Mouse (Mus musculus) midbrain, postnatal 0 days (tissue): Measurements from ENCODE around the gene Usp39. TPM values are rescaled to one million over a fixed set of nuclear protein-coding genes. Genes with fewer than 3 reads are reported as not detected.

Experiments used
- ATAC-seq: fragments of 200-750 bp; cut with Nextera tagmentation; 2 replicates; pipeline ENCODE4 v1.8.0; 2017; ENCODE audit warnings: moderate number of reproducible peaks, mild to moderate bottlenecking, moderate TSS enrichment, moderate library complexity; ENCODE audit not compliant: low FRiP score
- DNase-seq: peaks from one replicate; pipeline ENCODE4 v3.0.0-alpha.2; 2015; ENCODE audit warnings: low spot score
- H3K27ac ChIP-seq: fragments of 300-500 bp; sonication (generic); 2 replicates; pipeline ENCODE4 v1.5.1; 2014; ENCODE audit warnings: low read depth, mild to moderate bottlenecking, low read length, mixed read lengths
- H3K27me3 ChIP-seq: fragments of 300-500 bp; sonication (generic); 2 replicates; pipeline ENCODE4 v1.6.1; 2014; ENCODE audit warnings: low read length, control low read depth, mixed read lengths; ENCODE audit not compliant: insufficient read depth
- H3K36me3 ChIP-seq: fragments of 300-500 bp; sonication (generic); 2 replicates; pipeline ENCODE4 v1.6.1; 2014; ENCODE audit warnings: low read length, control low read depth, mixed read lengths; ENCODE audit not compliant: insufficient read depth
- H3K4me1 ChIP-seq: fragments of 300-500 bp; sonication (generic); 2 replicates; pipeline ENCODE4 v1.6.1; 2014; ENCODE audit warnings: mild to moderate bottlenecking, control low read depth, antibody characterized with exemption, low read length, mixed read lengths; ENCODE audit not compliant: insufficient read depth
- H3K4me2 ChIP-seq: fragments of 300-500 bp; sonication (generic); 2 replicates; pipeline ENCODE4 v1.6.1; 2014; ENCODE audit warnings: low read depth, mild to moderate bottlenecking, low read length, mixed read lengths; ENCODE audit not compliant: poor library complexity, severe bottlenecking
- H3K4me3 ChIP-seq: fragments of 300-500 bp; sonication (generic); 2 replicates; pipeline ENCODE4 v1.5.1; 2014; ENCODE audit warnings: low read depth, mild to moderate bottlenecking, low read length, moderate library complexity
- H3K9ac ChIP-seq: fragments of 300-500 bp; sonication (generic); replicated peaks from 2 replicates; pipeline ENCODE4 v1.6.1; 2014; ENCODE audit warnings: mild to moderate bottlenecking, low read length, moderate library complexity, mixed read lengths; ENCODE audit not compliant: poor library complexity, severe bottlenecking
- H3K9me3 ChIP-seq: fragments of 300-500 bp; sonication (generic); 2 replicates; pipeline ENCODE4 v1.6.1; 2016; ENCODE audit warnings: low read length, control low read depth
- CTCF ChIP-seq: IDR thresholded peaks from 2 replicates; pipeline ENCODE4 v1.5.1; 2016; ENCODE audit warnings: antibody characterized with exemption, mild to moderate bottlenecking
- WGBS: fragments of 180-500 bp; shearing (Covaris S2); extraction: QIAGEN DNeasy Blood & Tissue Kit; methylation state at CpG from one replicate; pipeline ENCODE4 v1.1.7; 2014; 5-methylcytosine and 5-hydroxymethylcytosine counted together
- polyA plus RNA-seq: library from polyadenylated mRNA; unstranded; fragments of >200 nt; fragmentation: Nextera tagmentation; extraction: Ambion mirVana; gene quantifications from 2 replicates; pipeline ENCODE4 v1.2.1, GENCODE M21; 2015
- total RNA-seq: library from RNA; depleted of rRNA; stranded (reverse); fragments of >200 nt; gene quantifications from 2 replicates; pipeline ENCODE4 v1.2.3, GENCODE M21; 2014

Usp39 gene
- total and polyA plus RNA-seq, 2 experiments from 2014 or later, result 35.5 to 43.7 TPM

DNA sequence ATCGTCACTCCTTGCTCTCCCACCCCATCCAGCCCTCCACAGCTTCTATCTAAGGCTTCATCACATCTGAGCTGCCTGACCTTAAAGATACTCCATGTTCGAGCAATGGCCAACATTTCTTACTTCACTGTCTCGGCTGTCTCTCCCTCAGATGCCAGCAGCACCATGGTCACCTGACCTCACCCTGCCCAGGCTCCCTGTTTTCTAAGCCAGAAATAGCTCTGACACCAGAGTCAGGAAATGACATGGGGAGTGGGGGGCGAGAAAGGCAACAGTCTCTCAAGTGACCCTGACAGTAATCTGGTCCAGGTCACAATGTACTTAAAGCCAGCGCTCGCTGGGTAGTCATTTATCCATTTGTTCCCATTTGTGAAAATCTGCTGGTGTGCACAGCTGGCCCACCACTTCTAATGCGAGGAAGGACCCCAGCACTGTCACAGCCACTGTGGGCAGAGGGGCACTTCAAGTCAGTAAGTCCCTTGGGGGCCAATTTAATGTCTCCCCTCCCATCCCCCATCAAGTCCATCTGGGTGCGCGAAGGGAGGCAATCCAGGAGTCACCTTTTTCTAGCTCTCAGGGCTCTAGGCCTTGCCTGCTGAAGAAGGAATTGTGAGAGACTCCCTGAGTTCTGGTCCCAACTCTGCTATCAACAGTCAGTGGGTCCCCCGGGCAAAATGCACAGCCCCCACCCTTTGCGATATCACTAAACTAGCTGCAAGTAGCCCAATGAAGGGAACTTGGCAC lies 31.7 kb downstream of the Usp39 start:
- 89% methylated on average over 11 of the region's 11 CpGs for WGBS
- Histone ChIP-seq H3K36me3 (peaks cover 21% of the 10 kb centered on the region), H3K9ac (no peak overlapping the region), H3K9me3 (no peaks in the 10 kb centered on the region), H3K4me1 (no peaks in the 10 kb centered on the region), H3K4me2 (no peak overlapping the region), H3K27me3 (no peaks in the 10 kb centered on the region), H3K4me3 (no peak overlapping the region), H3K27ac (no peak overlapping the region)
- ATAC-seq (no peak), DNase-seq (no peak)
- TF ChIP-seq CTCF, result no peak

DNA sequence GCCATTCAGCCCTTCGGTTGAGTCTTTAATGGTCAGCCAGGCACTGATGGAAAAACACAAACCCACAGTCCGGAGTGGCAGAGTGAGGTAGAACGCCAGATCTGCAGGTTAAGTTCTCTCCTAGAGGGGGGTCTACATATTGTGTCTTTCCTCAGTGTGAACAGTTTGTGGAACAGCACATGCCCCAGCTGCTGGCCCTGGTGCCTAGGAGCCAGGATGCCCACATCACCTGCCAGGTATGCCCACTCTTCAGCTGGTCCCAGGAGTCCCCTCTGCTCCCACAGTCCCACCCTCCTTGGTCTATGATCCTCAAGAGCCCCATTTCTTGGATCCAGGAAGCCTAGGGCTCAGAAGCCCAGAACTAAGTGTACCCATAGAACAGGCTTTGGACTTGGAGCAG lies 32.8 kb downstream of the Usp39 start:
- no peak for DNase-seq
- 91% methylated on average over 3 of the region's 3 CpGs for WGBS
- H3K9ac ChIP-seq, result no peak overlapping the region
- ATAC-seq, result no peak
- H3K4me1 ChIP-seq, result no peaks in the 10 kb centered on the region
- H3K27ac ChIP-seq, result no peak overlapping the region
- no peaks in the 10 kb centered on the region for H3K27me3 ChIP-seq
- no peak for TF ChIP-seq CTCF
- H3K9me3 ChIP-seq, result no peaks in the 10 kb centered on the region
- no peak overlapping the region for H3K4me2 ChIP-seq
- no peak overlapping the region for H3K4me3 ChIP-seq
- peaks cover 11% of the 10 kb centered on the region; the same call in 1 of the 2 replicates for H3K36me3 ChIP-seq

DNA sequence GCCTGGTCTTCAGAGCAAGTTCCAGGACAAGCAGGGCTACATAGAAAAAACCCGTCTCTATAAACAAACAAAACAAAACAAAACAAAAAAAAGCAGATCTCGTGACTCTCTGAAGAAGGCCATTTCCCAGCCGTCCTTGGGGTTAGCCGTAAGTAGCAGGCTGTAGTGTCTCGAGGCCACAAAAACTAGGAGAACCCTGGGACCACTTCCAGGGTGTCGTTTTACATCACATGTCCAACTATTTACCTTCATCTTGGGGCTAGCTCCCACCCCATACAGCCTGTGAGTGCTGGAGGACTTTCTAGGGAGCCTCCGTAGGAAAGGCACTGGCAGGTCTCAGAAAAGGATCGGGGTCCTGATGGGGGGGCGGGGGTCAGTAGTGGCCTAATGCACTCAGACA lies 41.5 kb downstream of the Usp39 start:
- no peak overlapping the region for H3K9ac ChIP-seq
- WGBS, result 62% methylated on average over 9 of the region's 9 CpGs
- TF ChIP-seq CTCF, result no peak
- no peaks in the 10 kb centered on the region for H3K27me3 ChIP-seq
- H3K4me3 ChIP-seq, result no peak overlapping the region
- no peak overlapping the region for H3K4me2 ChIP-seq
- no peak for ATAC-seq
- DNase-seq, result no peak
- H3K9me3 ChIP-seq, result no peaks in the 10 kb centered on the region
- H3K36me3 ChIP-seq, result no peaks in the 10 kb centered on the region
- no peak overlapping the region for H3K27ac ChIP-seq
- H3K4me1 ChIP-seq, result no peaks in the 10 kb centered on the region

DNA sequence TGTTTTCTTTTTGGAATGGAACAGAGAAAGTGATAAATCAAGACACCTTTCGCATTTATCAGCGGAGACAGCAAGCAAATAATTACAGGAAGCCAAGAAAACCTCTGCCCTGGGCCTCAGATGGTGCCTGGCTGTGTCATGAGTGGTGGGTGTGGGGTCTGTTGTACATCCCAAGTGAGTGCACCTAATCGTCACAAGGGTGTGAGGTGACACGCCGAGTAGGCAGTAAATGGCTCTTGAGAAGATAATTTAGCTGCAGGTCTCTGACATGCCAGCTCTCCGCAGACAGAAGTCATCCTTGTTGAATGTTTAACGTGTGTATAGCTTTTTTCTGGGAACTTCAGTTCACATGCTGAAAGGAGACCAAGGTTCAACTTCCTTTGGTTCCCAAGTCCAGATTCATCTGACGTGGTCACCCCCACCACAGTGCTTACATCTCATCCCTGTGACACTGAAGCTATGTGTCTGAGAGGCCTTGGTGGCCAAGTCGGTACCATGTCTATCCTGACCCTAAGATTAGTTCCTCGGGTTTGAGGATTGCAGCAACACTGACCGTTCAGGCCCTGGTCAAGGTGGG lies 42.5 kb downstream of the Usp39 start:
- Histone ChIP-seq H3K36me3 (no peaks in the 10 kb centered on the region), H3K9ac (no peak overlapping the region), H3K4me3 (no peak overlapping the region), H3K4me1 (no peaks in the 10 kb centered on the region), H3K4me2 (no peak overlapping the region), H3K27ac (no peak overlapping the region), H3K9me3 (no peaks in the 10 kb centered on the region), H3K27me3 (no peaks in the 10 kb centered on the region)
- TF ChIP-seq CTCF, result no peak
- DNase-seq, result no peak
- 92% methylated on average over 11 of the region's 11 CpGs for WGBS
- ATAC-seq, result no peak

DNA sequence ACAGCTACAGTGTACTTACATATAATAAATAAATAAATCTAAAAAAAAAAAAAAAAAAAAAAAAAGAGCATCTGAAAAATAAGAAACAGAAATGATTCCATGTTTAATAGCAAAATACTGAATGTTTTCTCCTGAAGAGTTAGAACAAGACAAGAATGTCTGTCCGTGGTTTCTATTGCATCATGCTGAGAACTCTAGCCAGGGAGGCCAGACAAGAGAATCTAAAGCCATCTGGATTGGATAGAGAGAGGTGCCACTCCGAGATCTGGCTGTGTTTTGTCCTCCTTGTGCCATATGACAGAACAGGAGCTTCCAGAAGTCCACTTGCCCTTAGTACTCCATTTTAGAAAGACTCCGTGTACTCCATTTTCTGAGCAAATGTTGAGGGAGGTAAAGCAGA lies 47.2 kb downstream of the Usp39 start:
- DNase-seq (no peak), ATAC-seq (no peak)
- H3K4me1 ChIP-seq, result no peaks in the 10 kb centered on the region
- H3K36me3 ChIP-seq, result no peaks in the 10 kb centered on the region
- H3K27me3 ChIP-seq, result no peaks in the 10 kb centered on the region
- H3K9me3 ChIP-seq, result no peaks in the 10 kb centered on the region
- 81% methylated on average over 3 of the region's 3 CpGs for WGBS
- no peak for TF ChIP-seq CTCF
- no peak overlapping the region for H3K4me2 ChIP-seq
- H3K9ac ChIP-seq, result no peak overlapping the region
- H3K4me3 ChIP-seq, result no peak overlapping the region
- no peak overlapping the region for H3K27ac ChIP-seq

DNA sequence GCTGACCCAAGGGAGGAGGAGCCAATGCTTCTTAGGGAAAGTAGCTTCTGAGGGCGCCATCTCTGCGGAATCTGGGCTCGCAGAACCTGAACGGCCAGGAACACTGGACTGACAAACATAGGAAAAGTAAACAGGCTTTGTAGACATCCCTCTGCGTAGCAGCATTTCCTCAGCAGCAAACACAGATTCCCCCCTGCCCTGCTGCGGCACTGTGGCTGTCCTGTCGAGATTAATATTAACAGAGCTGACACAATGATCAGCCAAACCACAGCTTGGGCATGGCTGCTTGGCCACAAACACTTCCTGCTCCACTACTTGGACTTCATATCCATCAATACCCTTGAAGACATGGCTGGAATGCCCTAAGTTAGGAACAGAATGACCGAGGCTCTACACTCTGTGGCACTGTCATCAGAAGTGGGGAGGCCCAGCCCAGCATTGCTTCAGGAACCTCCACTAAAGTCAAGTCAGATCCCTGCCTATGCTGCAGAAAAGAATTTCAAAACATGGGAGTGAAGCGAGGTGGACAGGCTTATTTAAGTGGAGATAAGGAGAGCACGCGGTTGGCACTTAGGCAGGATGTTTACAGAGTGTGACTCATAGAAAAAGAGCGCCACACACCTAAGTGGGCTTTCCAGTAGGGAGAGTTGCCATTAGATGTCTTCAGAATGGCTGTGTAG lies 51.9 kb downstream of the Usp39 start:
- H3K4me1 ChIP-seq, result no peaks in the 10 kb centered on the region
- H3K4me3 ChIP-seq, result no peak overlapping the region
- no peak for TF ChIP-seq CTCF
- ATAC-seq (no peak), DNase-seq (no peak)
- no peak overlapping the region for H3K4me2 ChIP-seq
- H3K9me3 ChIP-seq, result no peaks in the 10 kb centered on the region
- H3K27ac ChIP-seq, result no peak overlapping the region
- WGBS, result 80% methylated on average over 12 of the region's 12 CpGs
- H3K27me3 ChIP-seq, result no peaks in the 10 kb centered on the region
- no peaks in the 10 kb centered on the region for H3K36me3 ChIP-seq
- H3K9ac ChIP-seq, result no peak overlapping the region
